Mouse (Mus musculus): ENCODE measurements around the gene B3gnt6. TPM values are rescaled to one million over a fixed set of nuclear protein-coding genes. Genes with fewer than 3 reads are reported as not detected.

B3gnt6 gene
- polyA plus RNA-seq, 1 experiment from 2014 or later, result 0.12 TPM

- in situ Hi-C loops (cut with MboI; ENCODE audit: low pct_unique_long_range_greater_than_20kb), result no loop called here
- peak; percentile 49 for ATAC-seq
- ChIA-PET CTCF (interaction anchor here (1.2 to 2.1 kb wide), 2 partner anchors 13 to 18 kb away, joined by 3 to 15 read pairs; no protein-coding TSS in a partner anchor), POLR2A (interaction anchor here (1.7 kb wide), 1 partner anchor 14 kb away, joined by 11 read pairs; no protein-coding TSS in a partner anchor)
- no peak for TF ChIP-seq CTCF (IDR thresholded peaks at IDR 0.05)
- no peaks in the 10 kb centered on the region for H3K27me3 ChIP-seq
- DNase-seq (ENCODE audit: low read depth, low spot score), result no peak
Measured at GRCm38 (mm10) chr7:98177929-98178559, 21.2 kb downstream of the B3gnt6 start, which contains the start of gene Capn5. Gene Capn5 (minus strand): TSS chr7:98178274.

DNA sequence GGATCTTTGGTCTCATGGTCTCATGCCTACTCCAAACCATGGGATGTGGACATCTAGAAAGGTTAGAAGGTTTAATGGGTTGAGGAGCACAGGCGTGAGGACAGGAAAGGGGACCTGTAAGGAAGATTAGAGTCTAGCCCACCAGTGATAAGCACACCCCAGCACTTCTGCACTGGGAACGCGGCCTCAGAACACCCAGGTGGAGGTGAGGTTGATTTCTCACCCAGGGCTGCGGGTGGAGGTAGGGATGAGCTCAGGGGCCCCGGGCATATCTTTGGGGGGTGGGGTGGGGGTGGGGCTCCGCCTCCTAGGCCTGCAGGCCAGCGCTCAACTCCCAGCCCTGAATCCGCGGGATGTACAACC lies 21.7 kb downstream of the B3gnt6 start:
- H3K27me3 ChIP-seq, result no peaks in the 10 kb centered on the region
- ChIA-PET POLR2A (no interaction called here), CTCF (interaction anchor here (1.2 to 1.5 kb wide), 2 partner anchors 13 to 20 kb away, joined by 4 to 5 read pairs; no protein-coding TSS in a partner anchor)
- ATAC-seq (no peak), DNase-seq (ENCODE audit: low read depth, low spot score) (no peak)
- no peak for TF ChIP-seq CTCF (IDR thresholded peaks at IDR 0.05)
- in situ Hi-C loops (cut with MboI; ENCODE audit: low pct_unique_long_range_greater_than_20kb), result no loop called here

GRCm38 (mm10) chr7:98177071-98177485 lies 22.2 kb downstream of the B3gnt6 start:
- CTCF ChIA-PET, result interaction anchor here (1.2 to 1.5 kb wide), 2 partner anchors 14 to 20 kb away, joined by 4 to 5 read pairs; no protein-coding TSS in a partner anchor
- no peaks in the 10 kb centered on the region for H3K27me3 ChIP-seq
- no peak for TF ChIP-seq CTCF (IDR thresholded peaks at IDR 0.05)
- ATAC-seq (no peak), DNase-seq (ENCODE audit: low read depth, low spot score) (no peak)
- POLR2A ChIA-PET, result no interaction called here
- in situ Hi-C loops (cut with MboI; ENCODE audit: low pct_unique_long_range_greater_than_20kb), result no loop called here

- ATAC-seq (no peak), DNase-seq (ENCODE audit: low read depth, low spot score) (no peak)
- ChIA-PET POLR2A (interaction anchor here (1.5 kb wide), 1 partner anchor 10 kb away, joined by 4 read pairs; no protein-coding TSS in a partner anchor), CTCF (interaction anchor here (1.2 to 1.5 kb wide), 2 partner anchors 14 to 19 kb away, joined by 4 to 5 read pairs; no protein-coding TSS in a partner anchor)
- H3K27me3 ChIP-seq, result no peaks in the 10 kb centered on the region
- TF ChIP-seq CTCF (IDR thresholded peaks at IDR 0.05), result no peak
- in situ Hi-C loops (cut with MboI; ENCODE audit: low pct_unique_long_range_greater_than_20kb), result no loop called here
Measured at GRCm38 (mm10) chr7:98176322-98177070, 22.8 kb downstream of the B3gnt6 start.

DNA sequence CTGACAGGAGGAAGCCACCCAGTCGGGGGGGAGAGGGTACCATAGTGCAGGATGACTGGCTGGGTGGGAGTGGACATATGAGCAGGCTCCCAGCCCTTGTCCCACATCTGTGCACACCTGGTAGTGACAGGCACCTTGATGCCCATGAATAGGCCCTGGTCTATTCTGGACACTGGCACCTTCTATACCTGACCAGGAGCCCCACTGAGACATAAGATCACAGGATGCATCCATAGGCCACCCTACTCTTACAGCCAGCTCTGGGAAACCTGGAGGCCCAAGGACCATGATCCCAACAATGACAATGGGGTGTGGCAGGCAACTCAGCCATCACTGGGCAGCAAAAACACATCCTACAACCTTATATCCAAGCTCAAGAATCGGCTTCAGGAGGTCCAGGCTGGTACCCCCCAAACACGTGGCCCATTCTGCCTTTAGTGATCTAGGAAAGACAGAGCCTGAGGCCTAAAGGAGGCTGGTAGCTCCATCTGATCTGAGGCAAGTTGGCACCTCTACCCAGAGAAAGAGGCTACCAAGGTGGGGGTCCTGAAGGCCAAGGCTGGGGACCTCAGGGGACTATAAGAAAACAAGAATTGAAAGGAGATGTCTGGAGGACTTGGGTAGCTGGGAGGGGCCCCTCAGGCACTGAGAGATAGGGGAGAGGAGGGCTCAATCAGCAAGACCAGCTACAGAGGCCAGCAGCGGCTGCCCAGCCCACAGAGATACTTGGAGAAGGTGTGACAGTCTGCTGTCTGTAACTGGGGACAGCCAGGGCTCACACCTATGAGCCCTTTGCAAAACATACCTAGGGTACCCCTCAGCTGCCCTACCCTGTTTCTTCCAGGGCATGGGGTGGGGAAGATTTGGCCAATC lies 24.2 kb downstream of the B3gnt6 start:
- no peaks in the 10 kb centered on the region for H3K27me3 ChIP-seq
- CTCF ChIA-PET, result interaction anchor here (0.8 to 1.2 kb wide), 3 partner anchors 19 to 74 kb away, joined by 3 to 4 read pairs (median 3); no protein-coding TSS in a partner anchor
- no peak for TF ChIP-seq CTCF (IDR thresholded peaks at IDR 0.05)
- in situ Hi-C loops (cut with MboI; ENCODE audit: low pct_unique_long_range_greater_than_20kb), result no loop called here
- no peak for ATAC-seq
- no peak for DNase-seq (ENCODE audit: low read depth, low spot score)
- POLR2A ChIA-PET, result interaction anchor here (1.5 kb wide), 1 partner anchor 11 kb away, joined by 4 read pairs; no protein-coding TSS in a partner anchor

GRCm38 (mm10) chr7:98173408-98173807 lies 25.9 kb downstream of the B3gnt6 start:
- ChIA-PET POLR2A (interaction anchor here (0.5 to 1.0 kb wide), 3 partner anchors 10 to 137 kb away, joined by 3 to 4 read pairs (median 4); no protein-coding TSS in a partner anchor), CTCF (interaction anchor here (1.0 to 1.1 kb wide), 2 partner anchors 16 to 17 kb away, joined by 3 to 5 read pairs; no protein-coding TSS in a partner anchor)
- H3K27me3 ChIP-seq, result no peaks in the 10 kb centered on the region
- DNase-seq (ENCODE audit: low read depth, low spot score), result no peak
- in situ Hi-C loops (cut with MboI; ENCODE audit: low pct_unique_long_range_greater_than_20kb), result no loop called here
- ATAC-seq, result no peak
- no peak for TF ChIP-seq CTCF (IDR thresholded peaks at IDR 0.05)

- DNase-seq (ENCODE audit: low read depth, low spot score) (no peak), ATAC-seq (no peak)
- ChIA-PET POLR2A (interaction anchor here (0.5 to 1.0 kb wide), 2 partner anchors 9 to 138 kb away, joined by 3 to 4 read pairs; no protein-coding TSS in a partner anchor), CTCF (interaction anchor here (1.0 to 1.1 kb wide), 2 partner anchors 17 kb away, joined by 3 to 5 read pairs; no protein-coding TSS in a partner anchor)
- in situ Hi-C loops (cut with MboI; ENCODE audit: low pct_unique_long_range_greater_than_20kb), result no loop called here
- no peak for TF ChIP-seq CTCF (IDR thresholded peaks at IDR 0.05)
- H3K27me3 ChIP-seq, result no peaks in the 10 kb centered on the region
Measured at GRCm38 (mm10) chr7:98172661-98173060, 26.6 kb downstream of the B3gnt6 start.

DNA sequence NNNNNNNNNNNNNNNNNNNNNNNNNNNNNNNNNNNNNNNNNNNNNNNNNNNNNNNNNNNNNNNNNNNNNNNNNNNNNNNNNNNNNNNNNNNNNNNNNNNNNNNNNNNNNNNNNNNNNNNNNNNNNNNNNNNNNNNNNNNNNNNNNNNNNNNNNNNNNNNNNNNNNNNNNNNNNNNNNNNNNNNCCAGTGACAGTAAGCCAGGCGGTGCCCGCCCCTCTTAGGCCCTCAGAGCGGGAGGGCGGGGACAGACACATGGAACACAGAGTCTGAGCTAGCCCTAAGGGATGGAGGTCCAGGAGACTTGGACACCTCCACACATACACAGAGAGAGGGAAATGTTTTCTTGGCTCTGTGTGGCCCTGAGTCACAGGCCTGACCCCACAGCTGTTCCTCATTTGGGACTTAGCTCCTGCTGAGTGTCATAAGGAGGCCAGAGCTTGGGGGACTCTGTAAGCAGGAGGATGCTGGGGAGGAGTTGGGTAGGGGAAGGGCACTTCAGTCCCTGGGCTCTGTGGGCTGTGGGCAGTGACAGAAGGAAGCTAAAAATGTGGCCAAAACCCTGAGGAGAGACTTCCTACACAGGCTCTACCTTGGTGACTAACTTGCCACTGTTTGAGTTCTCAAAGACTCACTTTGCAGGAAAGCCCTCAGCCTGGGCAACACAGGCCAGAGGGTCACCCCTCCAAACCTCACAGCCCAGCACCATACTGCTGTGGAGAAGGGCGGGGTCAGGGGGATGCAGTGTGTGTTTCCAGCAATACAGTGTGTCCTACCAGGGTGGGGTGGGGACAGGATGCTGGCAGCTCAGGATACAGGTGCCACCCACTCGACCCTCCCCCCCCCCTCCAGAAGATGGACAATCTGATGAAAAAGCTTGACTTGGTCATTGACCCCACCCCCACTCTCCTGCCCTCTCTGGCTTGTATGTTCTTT lies 27.9 kb downstream of the B3gnt6 start:
- no peak for TF ChIP-seq CTCF (IDR thresholded peaks at IDR 0.05)
- ATAC-seq (peak; percentile 61), DNase-seq (ENCODE audit: low read depth, low spot score) (no peak)
- no peaks in the 10 kb centered on the region for H3K27me3 ChIP-seq
- ChIA-PET CTCF (interaction anchor here (0.8 kb wide), 1 partner anchor 14 kb away, joined by 3 read pairs; no protein-coding TSS in a partner anchor), POLR2A (interaction anchor here (0.6 kb wide), 1 partner anchor 15 kb away, joined by 4 read pairs; no protein-coding TSS in a partner anchor)
- in situ Hi-C loops (cut with MboI; ENCODE audit: low pct_unique_long_range_greater_than_20kb), result no loop called here
